Mouse (Mus musculus): ENCODE results near the gene Gnpat. TPM values are rescaled to one million over a fixed set of nuclear protein-coding genes. Genes with fewer than 3 reads are reported as not detected.
"Not testable (repeated sequence)": the region's sequence is repeated elsewhere in the genome, so short reads cannot be mapped to it uniquely, and the experiment has no call there.

Gene Gnpat
- polyA plus RNA-seq, 2 experiments: 94.8 to 95.1 TPM

DNA sequence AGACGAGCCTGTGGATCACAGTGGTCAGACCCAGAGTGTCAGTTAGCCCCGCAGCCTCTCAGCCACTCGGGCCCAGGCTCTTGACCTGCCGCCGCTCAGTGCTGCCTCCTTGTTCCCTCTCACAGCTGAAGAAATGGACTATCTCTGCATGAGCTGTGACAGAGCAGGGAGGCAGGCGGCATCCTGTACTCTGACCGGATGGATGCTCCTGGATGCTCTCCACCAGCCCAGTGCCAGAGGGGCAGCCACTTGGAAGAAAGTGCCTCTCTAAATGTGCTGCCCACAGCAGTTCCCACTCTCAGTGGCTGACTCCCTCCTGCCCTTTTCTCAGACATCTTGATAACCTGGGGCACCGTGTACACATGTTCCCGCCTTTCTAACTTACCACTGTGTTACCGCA is 21.1 kb upstream of the Gnpat start:
- Histone ChIP-seq H3K4me2 (replicated peaks; ENCODE audit: low read depth, low read length, severe bottlenecking) (no peak overlapping the region), H3K36me3 (ENCODE audit: control insufficient read depth, insufficient read depth, low read length) (peaks cover 52% of the 10 kb centered on the region), H3K27me3 (ENCODE audit: control insufficient read depth, insufficient read depth, low read length) (no peaks in the 10 kb centered on the region), H3K27ac (replicated peaks; ENCODE audit: low read depth, low read length) (no peak overlapping the region), H3K9ac (ENCODE audit: low read depth, low read length, severe bottlenecking) (no peak overlapping the region), H3K9me3 (ENCODE audit: control insufficient read depth, low read length) (no peaks in the 10 kb centered on the region), H3K4me1 (ENCODE audit: control insufficient read depth, insufficient read depth, low read length) (no peaks in the 10 kb centered on the region), H3K4me3 (replicated peaks; ENCODE audit: low read length) (no peak overlapping the region)
- 92% methylated on average over 10 of the region's 10 CpGs for WGBS
- ATAC-seq (ENCODE audit: low FRiP score, low read depth) (no peak), DNase-seq (ENCODE audit: low spot score) (no peak)
- TF ChIP-seq POLR2A (IDR thresholded peaks at IDR 0.05; ENCODE audit: borderline replicate concordance, extremely low read depth, insufficient read depth, insufficient read length): no peak

DNA sequence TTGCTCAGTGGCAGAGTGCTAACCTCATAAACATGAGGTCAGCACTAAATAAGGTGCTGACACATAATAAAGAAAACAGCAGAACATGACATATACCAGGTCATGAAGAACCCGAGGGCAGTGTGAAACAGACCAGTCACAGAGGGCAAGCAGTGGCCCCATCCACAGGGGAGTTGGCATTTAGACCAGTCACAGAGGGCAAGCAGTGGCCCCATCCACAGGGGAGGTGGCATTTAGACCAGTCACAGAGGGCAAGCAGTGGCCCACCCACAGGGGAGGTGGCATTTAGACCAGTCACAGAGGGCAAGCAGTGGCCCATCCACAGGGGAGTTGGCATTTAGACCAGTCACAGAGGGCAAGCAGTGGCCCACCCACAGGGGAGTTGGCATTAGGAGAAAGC is 19.9 kb upstream of the Gnpat start:
- H3K9me3 ChIP-seq (ENCODE audit: control insufficient read depth, low read length); H3K27me3 ChIP-seq (ENCODE audit: control insufficient read depth, insufficient read depth, low read length); H3K4me2 ChIP-seq (replicated peaks; ENCODE audit: low read depth, low read length, severe bottlenecking); DNase-seq (ENCODE audit: low spot score); H3K4me1 ChIP-seq (ENCODE audit: control insufficient read depth, insufficient read depth, low read length); H3K4me3 ChIP-seq (replicated peaks; ENCODE audit: low read length); H3K9ac ChIP-seq (ENCODE audit: low read depth, low read length, severe bottlenecking); ATAC-seq (ENCODE audit: low FRiP score, low read depth); H3K27ac ChIP-seq (replicated peaks; ENCODE audit: low read depth, low read length): not testable (repeated sequence)
- peaks cover 50% of the 10 kb centered on the region for H3K36me3 ChIP-seq (ENCODE audit: control insufficient read depth, insufficient read depth, low read length)
- WGBS: 41% methylated on average over 1 of the region's 1 CpGs

DNA sequence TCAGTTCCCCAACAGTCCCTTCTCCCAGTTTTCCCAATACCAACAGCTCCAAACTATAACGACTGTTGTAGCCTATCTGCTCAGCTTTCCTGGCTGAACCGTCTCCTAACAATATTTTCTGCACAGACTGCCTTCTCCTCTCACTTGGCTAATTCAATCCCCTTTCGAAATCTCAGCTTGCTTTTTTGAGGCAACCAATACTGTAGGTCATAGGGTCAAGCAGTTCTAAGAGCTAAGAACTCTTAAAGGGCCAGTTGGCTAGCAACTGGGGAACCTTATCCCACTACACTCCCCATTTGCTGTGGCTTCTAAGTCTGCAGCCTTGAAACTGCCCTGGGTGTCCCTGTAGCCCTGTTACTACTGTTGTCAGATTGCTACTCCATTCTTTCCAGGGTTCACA is 17.7 kb upstream of the Gnpat start:
- no peak overlapping the region for H3K9ac ChIP-seq (ENCODE audit: low read depth, low read length, severe bottlenecking)
- H3K27me3 ChIP-seq (ENCODE audit: control insufficient read depth, insufficient read depth, low read length): no peaks in the 10 kb centered on the region
- no peaks in the 10 kb centered on the region for H3K4me1 ChIP-seq (ENCODE audit: control insufficient read depth, insufficient read depth, low read length)
- DNase-seq (ENCODE audit: low spot score): no peak
- 64% methylated on average over 3 of the region's 3 CpGs for WGBS
- no peak for TF ChIP-seq POLR2A (IDR thresholded peaks at IDR 0.05; ENCODE audit: borderline replicate concordance, extremely low read depth, insufficient read depth, insufficient read length)
- H3K36me3 ChIP-seq (ENCODE audit: control insufficient read depth, insufficient read depth, low read length): peaks cover 28% of the 10 kb centered on the region
- no peak overlapping the region for H3K4me3 ChIP-seq (replicated peaks; ENCODE audit: low read length)
- H3K9me3 ChIP-seq (ENCODE audit: control insufficient read depth, low read length): no peaks in the 10 kb centered on the region
- ATAC-seq (ENCODE audit: low FRiP score, low read depth): no peak
- H3K4me2 ChIP-seq (replicated peaks; ENCODE audit: low read depth, low read length, severe bottlenecking): no peak overlapping the region
- H3K27ac ChIP-seq (replicated peaks; ENCODE audit: low read depth, low read length): no peak overlapping the region

DNA sequence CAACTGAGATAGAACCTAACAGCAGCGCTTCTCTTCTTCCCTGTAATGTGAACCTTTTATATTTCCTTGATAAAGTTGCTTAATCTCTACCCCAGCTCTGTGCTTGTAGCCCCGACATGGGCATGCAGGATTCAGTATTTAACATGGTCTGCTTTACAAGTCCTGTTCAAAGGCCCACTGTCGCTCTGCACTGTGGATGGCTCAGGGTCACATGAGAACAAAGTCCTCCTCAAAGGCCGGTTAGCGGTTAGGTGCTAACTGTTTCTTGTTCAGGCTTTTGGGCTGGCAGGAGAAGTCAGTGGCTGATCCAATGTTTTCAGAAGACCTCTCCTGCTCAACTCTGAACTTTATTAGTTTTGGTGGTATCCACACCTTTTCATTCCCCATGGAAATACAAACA is 17.3 kb upstream of the Gnpat start:
- no peak overlapping the region for H3K27ac ChIP-seq (replicated peaks; ENCODE audit: low read depth, low read length)
- WGBS: 77% methylated on average over 5 of the region's 5 CpGs

DNA sequence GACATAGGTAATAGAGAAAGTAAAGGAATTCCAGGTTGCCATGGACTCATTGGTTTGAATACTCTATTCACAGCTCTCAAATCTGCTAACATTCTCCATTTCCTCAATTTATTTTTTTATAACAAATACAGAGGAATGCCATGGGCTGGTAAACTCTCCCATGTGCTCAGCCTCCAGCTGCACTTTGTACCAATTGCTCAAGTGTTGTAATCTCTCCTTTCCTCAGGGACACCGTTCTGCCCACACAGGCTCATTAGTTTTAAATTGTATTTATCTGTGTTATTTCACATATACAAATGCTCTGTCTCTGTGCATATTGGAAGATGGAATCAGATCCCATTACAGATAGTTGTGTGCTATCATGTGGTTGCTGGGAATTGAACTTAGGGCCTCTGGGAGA is 9.3 kb upstream of the Gnpat start:
- TF ChIP-seq POLR2A (IDR thresholded peaks at IDR 0.05; ENCODE audit: borderline replicate concordance, extremely low read depth, insufficient read depth, insufficient read length): no peak
- ATAC-seq (ENCODE audit: low FRiP score, low read depth): no peak
- WGBS: 100% methylated on average over 1 of the region's 1 CpGs
- H3K4me1 ChIP-seq (ENCODE audit: control insufficient read depth, insufficient read depth, low read length): no peaks in the 10 kb centered on the region
- no peak overlapping the region for H3K27ac ChIP-seq (replicated peaks; ENCODE audit: low read depth, low read length)
- no peak overlapping the region for H3K4me3 ChIP-seq (replicated peaks; ENCODE audit: low read length)
- H3K4me2 ChIP-seq (replicated peaks; ENCODE audit: low read depth, low read length, severe bottlenecking): no peak overlapping the region
- H3K9me3 ChIP-seq (ENCODE audit: control insufficient read depth, low read length): peaks cover 31% of the 10 kb centered on the region; the same call in 1 of the 2 replicates
- H3K27me3 ChIP-seq (ENCODE audit: control insufficient read depth, insufficient read depth, low read length): no peaks in the 10 kb centered on the region
- H3K9ac ChIP-seq (ENCODE audit: low read depth, low read length, severe bottlenecking): no peak overlapping the region
- H3K36me3 ChIP-seq (ENCODE audit: control insufficient read depth, insufficient read depth, low read length): peaks cover 58% of the 10 kb centered on the region
- DNase-seq (ENCODE audit: low spot score): no peak

More for the DNA sequence above, 17.3 kb upstream of the Gnpat start:
- no peak overlapping the region for H3K4me3 ChIP-seq (replicated peaks; ENCODE audit: low read length)
- no peaks in the 10 kb centered on the region for H3K27me3 ChIP-seq (ENCODE audit: control insufficient read depth, insufficient read depth, low read length)
- no peak overlapping the region for H3K9ac ChIP-seq (ENCODE audit: low read depth, low read length, severe bottlenecking)
- no peak for TF ChIP-seq POLR2A (IDR thresholded peaks at IDR 0.05; ENCODE audit: borderline replicate concordance, extremely low read depth, insufficient read depth, insufficient read length)
- H3K4me2 ChIP-seq (replicated peaks; ENCODE audit: low read depth, low read length, severe bottlenecking): no peak overlapping the region
- H3K9me3 ChIP-seq (ENCODE audit: control insufficient read depth, low read length): no peaks in the 10 kb centered on the region
- peaks cover 24% of the 10 kb centered on the region for H3K36me3 ChIP-seq (ENCODE audit: control insufficient read depth, insufficient read depth, low read length)
- H3K4me1 ChIP-seq (ENCODE audit: control insufficient read depth, insufficient read depth, low read length): no peaks in the 10 kb centered on the region
- no peak for ATAC-seq (ENCODE audit: low FRiP score, low read depth)
- DNase-seq (ENCODE audit: low spot score): no peak

DNA sequence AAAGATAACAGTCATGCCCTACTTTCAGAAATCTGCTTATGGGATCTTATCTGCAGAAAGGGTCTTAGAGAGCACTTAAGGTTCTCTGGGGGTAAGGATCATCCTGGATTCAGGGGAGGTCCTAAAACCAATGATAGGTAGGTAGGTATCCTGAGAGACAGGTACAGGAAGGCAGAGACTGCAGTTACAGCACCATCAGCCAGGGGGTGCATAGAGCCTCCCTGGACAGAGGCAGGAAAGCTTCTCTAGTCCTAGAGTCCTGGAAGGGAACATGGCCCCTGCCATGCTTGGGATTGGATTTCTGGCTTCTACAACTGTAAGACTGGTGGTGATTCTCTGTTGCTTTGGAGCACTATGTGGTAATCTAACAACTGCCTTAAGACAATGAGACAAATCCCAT is 3.4 kb upstream of the Gnpat start:
- DNase-seq (ENCODE audit: low spot score) (no peak), ATAC-seq (ENCODE audit: low FRiP score, low read depth) (no peak)
- peaks cover 6% of the 10 kb centered on the region for H3K4me1 ChIP-seq (ENCODE audit: control insufficient read depth, insufficient read depth, low read length)
- no peak overlapping the region for H3K27ac ChIP-seq (replicated peaks; ENCODE audit: low read depth, low read length)
- no peak for TF ChIP-seq POLR2A (IDR thresholded peaks at IDR 0.05; ENCODE audit: borderline replicate concordance, extremely low read depth, insufficient read depth, insufficient read length)
- H3K36me3 ChIP-seq (ENCODE audit: control insufficient read depth, insufficient read depth, low read length): peaks cover 64% of the 10 kb centered on the region
- no peak overlapping the region for H3K4me2 ChIP-seq (replicated peaks; ENCODE audit: low read depth, low read length, severe bottlenecking)
- H3K9me3 ChIP-seq (ENCODE audit: control insufficient read depth, low read length): peaks cover 13% of the 10 kb centered on the region; the same call in 1 of the 2 replicates
- H3K27me3 ChIP-seq (ENCODE audit: control insufficient read depth, insufficient read depth, low read length): no peaks in the 10 kb centered on the region
- H3K9ac ChIP-seq (ENCODE audit: low read depth, low read length, severe bottlenecking): no peak overlapping the region
- H3K4me3 ChIP-seq (replicated peaks; ENCODE audit: low read length): no peak overlapping the region

Data from limb, embryonic 14.5 days (tissue).